Mouse (Mus musculus) testis, adult 2 months (tissue): ENCODE results near the gene Atp2b2.

ENCODE experiments used
- CTCF ChIP-seq: fragments of 200-500 bp; IDR thresholded peaks from 2 replicates; pipeline ENCODE4 v1.5.1; 2012; ENCODE audit warnings: low read depth, mild to moderate bottlenecking, inconsistent platforms, low read length, moderate library complexity; ENCODE audit not compliant: control insufficient read depth, insufficient read depth, insufficient replicate concordance
- POLR2A ChIP-seq: fragments of 200-500 bp; IDR thresholded peaks from 2 replicates; pipeline ENCODE4 v1.6.1; 2012; ENCODE audit warnings: low read depth, mild to moderate bottlenecking, inconsistent platforms, low read length, moderate library complexity; ENCODE audit not compliant: control insufficient read depth

DNA sequence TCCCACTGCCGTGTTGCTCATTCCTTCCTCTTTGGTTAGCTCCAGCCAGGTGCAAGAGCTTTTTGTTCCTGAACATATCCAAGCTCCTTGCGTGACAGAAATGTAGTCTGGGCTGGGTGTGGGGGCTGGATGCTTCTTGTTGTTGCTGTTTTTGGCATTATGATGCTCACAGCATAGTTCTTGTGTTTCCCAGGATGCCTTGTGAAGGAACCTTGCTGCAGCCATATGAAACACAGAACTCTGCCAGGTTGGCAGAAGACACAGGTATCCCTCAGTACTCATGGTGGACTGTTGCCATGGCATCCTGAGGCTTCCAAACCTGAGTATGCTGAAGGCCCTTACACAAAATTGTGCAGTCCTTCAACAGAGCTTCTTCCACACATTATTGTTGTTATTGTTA lies 44.0 kb downstream of the Atp2b2 start:
- TF ChIP-seq POLR2A: no peak
- TF ChIP-seq CTCF: no peak
